Mouse (Mus musculus) kidney, embryonic 15.5 days (tissue): ENCODE measurements at regions not wholly inside any gene's neighbourhood (a gene's known extent, or its start where the extent isn't known, plus 50 kb on each side); places are given as distances from the start of the nearest gene placed in this dataset.

Experiments
- ATAC-seq: fragments of 200-750 bp; cut with Nextera tagmentation; replicated peaks from 2 replicates; pipeline ENCODE4 v1.8.0; 2017; ENCODE audit warnings: moderate TSS enrichment; ENCODE audit not compliant: low FRiP score
- H3K27ac ChIP-seq: fragments of 300-500 bp; sonication (generic); 2 replicates; pipeline ENCODE4 v1.5.1; 2015; ENCODE audit warnings: mild to moderate bottlenecking, inconsistent platforms
- H3K27me3 ChIP-seq: fragments of 300-500 bp; sonication (generic); 2 replicates; pipeline ENCODE4 v1.6.1; 2015; ENCODE audit warnings: inconsistent platforms
- H3K36me3 ChIP-seq: fragments of 300-500 bp; sonication (generic); 2 replicates; pipeline ENCODE4 v1.6.1; 2015; ENCODE audit warnings: inconsistent platforms
- H3K4me1 ChIP-seq: fragments of 300-500 bp; sonication (generic); 2 replicates; pipeline ENCODE4 v1.6.1; 2015; ENCODE audit warnings: inconsistent platforms
- H3K4me2 ChIP-seq: fragments of 300-500 bp; sonication (generic); 2 replicates; pipeline ENCODE4 v1.6.1; 2015; ENCODE audit warnings: moderate library complexity, mild to moderate bottlenecking, inconsistent platforms
- H3K4me3 ChIP-seq: fragments of 300-500 bp; sonication (generic); replicated peaks from 2 replicates; pipeline ENCODE4 v1.5.1; 2015; ENCODE audit warnings: mild to moderate bottlenecking, inconsistent platforms
- H3K9ac ChIP-seq: fragments of 300-500 bp; sonication (generic); 2 replicates; pipeline ENCODE4 v1.6.1; 2015; ENCODE audit warnings: mild to moderate bottlenecking, inconsistent platforms
- H3K9me3 ChIP-seq: fragments of 300-500 bp; sonication (generic); replicated peaks from 2 replicates; pipeline ENCODE4 v1.6.1; 2016; ENCODE audit warnings: inconsistent platforms
- WGBS: fragments of 180-500 bp; shearing (Covaris S2); methylation state at CpG from one replicate; pipeline ENCODE4 v1.1.7; 2015; ENCODE audit warnings: mixed read lengths; 5-methylcytosine and 5-hydroxymethylcytosine counted together

- Histone ChIP-seq H3K9me3 (no peaks in the 10 kb centered on the region), H3K4me1 (0 out of 2 replicates have a peak, but pooled peaks cover 5% of the 10 kb centered on the region), H3K9ac (no peak overlapping the region), H3K27ac (no peak overlapping the region), H3K27me3 (no peaks in the 10 kb centered on the region), H3K4me2 (no peak overlapping the region), H3K4me3 (no peak overlapping the region), H3K36me3 (no peaks in the 10 kb centered on the region)
- ATAC-seq: no peak
- 88% methylated on average over 6 of the region's 6 CpGs for WGBS
These were observed 57.1 kb upstream of the Sash1 start for GRCm38 (mm10) chr10:8942967-8943471.

- H3K4me1 ChIP-seq: peaks cover 25% of the 10 kb centered on the region
- no peak for ATAC-seq
- H3K27me3 ChIP-seq: no peaks in the 10 kb centered on the region
- H3K9me3 ChIP-seq: no peaks in the 10 kb centered on the region
- H3K27ac ChIP-seq: no peak overlapping the region
- no peak overlapping the region for H3K9ac ChIP-seq
- H3K4me3 ChIP-seq: no peak overlapping the region
- WGBS: 71% methylated on average over 4 of the region's 4 CpGs
- H3K4me2 ChIP-seq: no peak overlapping the region
- H3K36me3 ChIP-seq: no peaks in the 10 kb centered on the region
These were observed 50.5 kb upstream of the Sash1 start for GRCm38 (mm10) chr10:8936369-8936768.
